ENCODE assay signal across 8 mouse cellular contexts in genomic region chr17:5261874-5262605, GRCm38 (mm10).
DNase-seq lines count a peak whose midpoint lies in the region; ATAC-seq and TF ChIP-seq lines count a peak whose summit lies in the region.

No protein-coding gene starts in this region.

- intact Hi-C loops in gastrocnemius, adult 2 months (cut with DNase I): no loop called here
- intact Hi-C loops in left cerebral cortex, adult 2 months (cut with DNase I): loop anchor here (2.0 kb wide), 1 partner anchor 15 kb away; no protein-coding TSS in a partner anchor
- intact Hi-C loops in left cerebral cortex, postnatal 4 days (cut with DNase I): no loop called here

- peak; percentile 57 for DNase-seq in gastrocnemius, adult 2 months
- DNase-seq in gastrocnemius, postnatal 10 days: no peak
- no peak for DNase-seq in left cerebral cortex, adult 2 months (ENCODE audit: extremely low spot score in 1 of 2, low spot score in 2 of 2)
- no peak for DNase-seq in left cerebral cortex, postnatal 4 days
- DNase-seq in embryo, embryonic 9.5 days (ENCODE audit: extremely low spot score): no peak
- DNase-seq in retina, embryonic 14.5 days (ENCODE audit: low spot score): no peak

- peak overlapping the region; percentile 28 for H3K4me3 ChIP-seq in gastrocnemius, adult 2 months
- H3K4me3 ChIP-seq in left cerebral cortex, adult 2 months: no peak overlapping the region

- no peak for TF ChIP-seq CTCF in gastrocnemius, adult 2 months (IDR thresholded peaks at IDR 0.05)
- no peak for TF ChIP-seq CTCF in left cerebral cortex, adult 2 months (IDR thresholded peaks at IDR 0.05)

- peak overlapping the region; percentile 71 for H3K27ac ChIP-seq in gastrocnemius, adult 2 months
- peak overlapping the region; percentile 97 for H3K27ac ChIP-seq in left cerebral cortex, adult 2 months

- peak; percentile 47 for ATAC-seq in granulocyte monocyte progenitor cell, adult 5-6 weeks (replicated peaks; ENCODE audit: poor library complexity, severe bottlenecking)
- ATAC-seq in megakaryocyte, adult 5-6 weeks (ENCODE audit: poor library complexity, severe bottlenecking): peak; percentile 30
